Mouse (Mus musculus) forebrain, embryonic 10.5 days (tissue): ENCODE data around the gene Polr3h. TPM values are rescaled to one million over a fixed set of nuclear protein-coding genes. Genes with fewer than 3 reads are reported as not detected.
"Not testable (repeated sequence)": the region's sequence is repeated elsewhere in the genome, so short reads cannot be mapped to it uniquely, and the experiment has no call there.

ENCODE experiments used
- DNase-seq: peaks from one replicate; pipeline ENCODE4 v3.0.0-alpha.2; 2017; ENCODE audit warnings: low spot score; ENCODE audit errors: extremely low spot score
- H3K27ac ChIP-seq: fragments of 300-500 bp; sonication (generic); 2 replicates; pipeline ENCODE4 v1.5.1; 2016; ENCODE audit warnings: mild to moderate bottlenecking
- H3K27me3 ChIP-seq: fragments of 300-500 bp; sonication (generic); 2 replicates; pipeline ENCODE4 v1.6.1; 2016; ENCODE audit warnings: mild to moderate bottlenecking; ENCODE audit not compliant: poor library complexity, severe bottlenecking
- H3K36me3 ChIP-seq: fragments of 300-500 bp; sonication (generic); replicated peaks from 2 replicates; pipeline ENCODE4 v1.6.1; 2016; ENCODE audit warnings: mild to moderate bottlenecking, moderate library complexity
- H3K4me1 ChIP-seq: fragments of 300-500 bp; sonication (generic); 2 replicates; pipeline ENCODE4 v1.6.1; 2016
- H3K4me3 ChIP-seq: fragments of 300-500 bp; sonication (generic); 2 replicates; pipeline ENCODE4 v1.5.1; 2016; ENCODE audit warnings: mild to moderate bottlenecking, moderate library complexity
- H3K9me3 ChIP-seq: fragments of 300-500 bp; sonication (generic); 2 replicates; pipeline ENCODE4 v1.6.1; 2016; ENCODE audit warnings: mild to moderate bottlenecking, moderate library complexity
- WGBS: fragments of 180-500 bp; shearing (Covaris S2); methylation state at CpG from one replicate; pipeline ENCODE4 v1.1.7; 2016; 5-methylcytosine and 5-hydroxymethylcytosine counted together
- polyA plus RNA-seq: library from polyadenylated mRNA; unstranded; fragments of >200 nt; fragmentation: Nextera tagmentation; extraction: Ambion mirVana; gene quantifications from 2 replicates; pipeline ENCODE4 v1.2.1, GENCODE M21; 2016

The Polr3h gene
- polyA plus RNA-seq, 1 experiment from 2014 or later, result 90.8 TPM

GRCm38 (mm10) chr15:81924933-81925332 is 1.1 kb downstream of the Polr3h start:
- Histone ChIP-seq H3K9me3 (no peaks in the 10 kb centered on the region), H3K4me1 (peaks cover 42% of the 10 kb centered on the region), H3K27me3 (no peaks in the 10 kb centered on the region), H3K4me3 (peak overlapping the region; percentile 92), H3K27ac (peak overlapping the region; percentile 89; the same call in 1 of the 2 replicates), H3K36me3 (peaks cover 36% of the 10 kb centered on the region)
- DNase-seq, result no peak
- 89% methylated on average over 11 of the region's 11 CpGs for WGBS

GRCm38 (mm10) chr15:81921255-81921654 is 4.8 kb downstream of the Polr3h start:
- peaks cover 64% of the 10 kb centered on the region for H3K36me3 ChIP-seq
- peaks cover 25% of the 10 kb centered on the region for H3K4me1 ChIP-seq
- 75% methylated on average over 5 of the region's 5 CpGs for WGBS

GRCm38 (mm10) chr15:81920546-81921217 is 5.4 kb downstream of the Polr3h start:
- Histone ChIP-seq H3K36me3 (peaks cover 70% of the 10 kb centered on the region), H3K9me3 (no peaks in the 10 kb centered on the region), H3K4me1 (peaks cover 19% of the 10 kb centered on the region), H3K4me3 (no peak overlapping the region), H3K27me3 (no peaks in the 10 kb centered on the region), H3K27ac (no peak overlapping the region)
- DNase-seq, result no peak
- 88% methylated on average over 10 of the region's 10 CpGs for WGBS

More at GRCm38 (mm10) chr15:81921255-81921654, 4.8 kb downstream of the Polr3h start:
- Histone ChIP-seq H3K27me3 (no peaks in the 10 kb centered on the region), H3K9me3 (no peaks in the 10 kb centered on the region), H3K4me3 (no peak overlapping the region), H3K27ac (no peak overlapping the region)
- no peak for DNase-seq

GRCm38 (mm10) chr15:81919062-81919461 is 7.0 kb downstream of the Polr3h start:
- no peak for DNase-seq
- Histone ChIP-seq H3K27ac (no peak overlapping the region), H3K4me1 (peaks cover 3% of the 10 kb centered on the region), H3K36me3 (peaks cover 81% of the 10 kb centered on the region), H3K4me3 (no peak overlapping the region), H3K27me3 (no peaks in the 10 kb centered on the region), H3K9me3 (no peaks in the 10 kb centered on the region)
- WGBS, result 87% methylated on average over 5 of the region's 5 CpGs

- Histone ChIP-seq H3K9me3 (no peaks in the 10 kb centered on the region), H3K27me3 (no peaks in the 10 kb centered on the region), H3K4me1 (no peaks in the 10 kb centered on the region), H3K36me3 (peaks cover 84% of the 10 kb centered on the region), H3K27ac (no peak overlapping the region), H3K4me3 (no peak overlapping the region)
- 68% methylated on average over 6 of the region's 6 CpGs for WGBS
- DNase-seq, result peak; percentile 60
These were observed 8.2 kb downstream of the Polr3h start for GRCm38 (mm10) chr15:81917621-81918463.

- peaks cover 87% of the 10 kb centered on the region for H3K36me3 ChIP-seq
- no peak overlapping the region for H3K27ac ChIP-seq
These were observed 8.8 kb downstream of the Polr3h start for GRCm38 (mm10) chr15:81917201-81917600.

GRCm38 (mm10) chr15:81915663-81916062 is 10.4 kb downstream of the Polr3h start:
- 94% methylated on average over 5 of the region's 5 CpGs for WGBS
- Histone ChIP-seq H3K36me3 (peaks cover 88% of the 10 kb centered on the region), H3K4me1 (no peaks in the 10 kb centered on the region), H3K27ac (no peak overlapping the region), H3K27me3 (no peaks in the 10 kb centered on the region), H3K4me3 (no peak overlapping the region), H3K9me3 (no peaks in the 10 kb centered on the region)
- DNase-seq, result no peak

More at GRCm38 (mm10) chr15:81917201-81917600, 8.8 kb downstream of the Polr3h start:
- DNase-seq, result no peak
- Histone ChIP-seq H3K4me3 (no peak overlapping the region), H3K27me3 (no peaks in the 10 kb centered on the region), H3K9me3 (no peaks in the 10 kb centered on the region), H3K4me1 (no peaks in the 10 kb centered on the region)
- 94% methylated on average over 12 of the region's 12 CpGs for WGBS

- no peak for DNase-seq
- Histone ChIP-seq H3K4me1 (no peaks in the 10 kb centered on the region), H3K27ac (no peak overlapping the region), H3K9me3 (no peaks in the 10 kb centered on the region), H3K36me3 (peaks cover 94% of the 10 kb centered on the region), H3K27me3 (no peaks in the 10 kb centered on the region), H3K4me3 (no peak overlapping the region)
- 92% methylated on average over 5 of the region's 5 CpGs for WGBS
These were observed 11.4 kb downstream of the Polr3h start for GRCm38 (mm10) chr15:81914668-81915067.

GRCm38 (mm10) chr15:81912498-81912897 is 13.5 kb downstream of the Polr3h start:
- H3K36me3 ChIP-seq, result peaks cover 100% of the 10 kb centered on the region
- WGBS, result 88% methylated on average over 2 of the region's 2 CpGs

GRCm38 (mm10) chr15:81908767-81909166 is 17.3 kb downstream of the Polr3h start:
- not testable (repeated sequence) for H3K4me1 ChIP-seq, DNase-seq, H3K27me3 ChIP-seq, H3K4me3 ChIP-seq, H3K27ac ChIP-seq, H3K9me3 ChIP-seq
- 87% methylated on average over 4 of the region's 4 CpGs for WGBS
- H3K36me3 ChIP-seq, result peaks cover 100% of the 10 kb centered on the region

More at GRCm38 (mm10) chr15:81912498-81912897, 13.5 kb downstream of the Polr3h start:
- no peaks in the 10 kb centered on the region for H3K9me3 ChIP-seq
- no peak overlapping the region for H3K4me3 ChIP-seq
- H3K27ac ChIP-seq, result no peak overlapping the region
- no peak for DNase-seq
- H3K27me3 ChIP-seq, result no peaks in the 10 kb centered on the region
- H3K4me1 ChIP-seq, result no peaks in the 10 kb centered on the region

GRCm38 (mm10) chr15:81907953-81908352 is 18.1 kb downstream of the Polr3h start:
- Histone ChIP-seq H3K27ac (no peak overlapping the region), H3K9me3 (no peaks in the 10 kb centered on the region), H3K4me3 (no peak overlapping the region), H3K4me1 (no peaks in the 10 kb centered on the region), H3K27me3 (no peaks in the 10 kb centered on the region), H3K36me3 (peaks cover 100% of the 10 kb centered on the region)
- no peak for DNase-seq
- WGBS, result 96% methylated on average over 8 of the region's 8 CpGs

- Histone ChIP-seq H3K27me3 (no peaks in the 10 kb centered on the region), H3K27ac (no peak overlapping the region), H3K9me3 (no peaks in the 10 kb centered on the region), H3K4me1 (no peaks in the 10 kb centered on the region), H3K36me3 (peaks cover 100% of the 10 kb centered on the region), H3K4me3 (no peak overlapping the region)
- DNase-seq, result peak; percentile 67
- WGBS, result 37% methylated on average over 2 of the region's 2 CpGs
These were observed 21.1 kb downstream of the Polr3h start for GRCm38 (mm10) chr15:81904939-81905338.

- Histone ChIP-seq H3K36me3 (peaks cover 97% of the 10 kb centered on the region), H3K4me3 (no peak overlapping the region), H3K27ac (no peak overlapping the region), H3K4me1 (no peaks in the 10 kb centered on the region), H3K27me3 (no peaks in the 10 kb centered on the region), H3K9me3 (no peaks in the 10 kb centered on the region)
- 96% methylated on average over 2 of the region's 2 CpGs for WGBS
- no peak for DNase-seq
These were observed 27.3 kb downstream of the Polr3h start for GRCm38 (mm10) chr15:81898751-81899150.
